Mouse (Mus musculus): ENCODE results near the gene Crip2.

Gene Crip2

DNA sequence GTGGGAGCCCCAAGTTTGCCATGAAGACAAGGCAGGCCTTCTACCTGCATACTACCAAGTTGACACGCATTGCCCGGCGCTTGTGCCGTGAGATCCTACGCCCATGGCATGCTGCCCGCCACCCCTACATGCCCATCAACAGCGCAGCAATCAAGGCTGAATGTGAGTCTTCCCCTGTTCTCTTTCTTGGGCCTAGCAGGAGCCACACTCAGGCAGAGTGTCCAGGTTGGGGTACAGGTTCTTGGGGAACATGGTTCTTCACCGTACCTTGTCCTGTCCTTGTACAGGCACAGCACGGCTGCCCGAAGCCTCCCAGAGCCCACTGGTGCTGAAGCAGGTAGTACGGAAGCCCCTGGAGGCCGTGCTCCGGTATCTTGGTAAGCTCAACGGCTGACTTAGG, 8.4 kb upstream of the Crip2 start:
- no peak for DNase-seq (ENCODE audit: low read depth, low spot score)

DNA sequence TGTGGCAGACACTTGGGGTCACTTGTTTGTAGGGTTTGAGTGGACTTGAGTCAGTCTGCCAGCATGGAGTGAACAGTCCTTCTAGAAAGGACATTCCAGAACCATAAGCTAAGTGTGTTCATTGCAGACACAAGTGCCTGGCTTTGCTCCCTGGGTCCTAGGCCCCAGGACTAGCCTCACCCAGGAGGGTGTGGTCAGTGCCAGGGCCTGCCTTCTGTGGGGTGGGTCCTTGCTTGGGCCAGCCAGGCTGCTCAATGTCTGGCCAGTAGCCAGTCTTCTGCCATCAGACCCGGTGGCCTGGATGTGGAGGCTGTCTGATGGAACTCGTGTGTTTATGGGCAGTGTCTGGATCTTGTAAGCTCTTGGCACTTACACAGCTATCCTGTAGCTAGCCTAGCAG, 7.5 kb upstream of the Crip2 start:
- DNase-seq (ENCODE audit: low read depth, low spot score) = no peak

- DNase-seq (ENCODE audit: low read depth, low spot score) = no peak
Observed at GRCm38 (mm10) chr12:113133260-113133659, 6.8 kb upstream of the Crip2 start.

DNA sequence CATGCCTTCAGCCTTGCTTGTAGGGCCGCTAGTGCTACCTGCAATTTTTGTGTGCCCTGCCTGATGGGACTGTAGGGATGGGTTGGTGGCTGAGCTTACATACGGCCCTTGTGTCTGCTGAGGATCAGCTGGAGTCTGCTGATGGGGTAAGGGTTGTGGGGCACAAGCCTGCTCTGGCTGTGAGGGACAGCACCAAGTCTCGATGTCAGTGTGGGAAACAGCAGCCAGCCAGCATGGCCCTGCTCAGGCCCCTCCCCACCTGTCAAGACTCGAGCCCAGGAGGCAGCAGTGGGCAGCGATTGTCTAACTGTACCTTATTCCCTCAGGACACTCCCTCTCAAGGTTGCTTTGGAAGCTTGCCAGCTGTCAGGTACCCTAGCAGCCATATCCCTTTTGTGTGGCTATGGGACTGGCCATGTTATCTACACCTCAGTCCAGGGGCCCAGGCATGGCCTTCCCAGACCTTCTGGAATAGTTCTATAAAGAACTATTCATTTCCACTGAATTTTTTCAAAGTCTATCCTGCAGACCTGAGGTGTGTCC, 6.1 kb upstream of the Crip2 start:
- DNase-seq (ENCODE audit: low read depth, low spot score) = no peak

- no peak for DNase-seq (ENCODE audit: low read depth, low spot score)
Observed at GRCm38 (mm10) chr12:113134502-113134901, 5.5 kb upstream of the Crip2 start.

DNA sequence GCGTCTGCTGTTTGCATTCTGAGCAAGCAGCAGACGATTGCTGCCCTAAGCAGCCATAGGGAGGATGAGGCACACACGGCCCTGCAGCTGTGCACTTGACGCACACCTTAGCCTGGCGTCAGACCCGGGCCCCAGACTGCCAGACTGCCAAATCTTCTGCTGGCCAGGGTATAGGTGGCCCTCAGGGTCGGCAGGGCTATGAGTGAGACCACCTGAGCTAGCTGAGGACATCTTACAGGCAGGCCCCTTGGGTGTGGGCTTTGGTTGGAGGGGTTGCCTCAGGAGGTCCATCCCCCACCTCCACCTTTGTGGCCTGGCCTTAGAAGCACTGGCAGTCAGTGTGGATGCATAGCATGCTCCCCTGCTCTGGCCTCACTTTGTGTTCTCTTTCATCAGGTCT, 4.6 kb upstream of the Crip2 start:
- no peak for DNase-seq (ENCODE audit: low read depth, low spot score)

- peak; percentile 31 for DNase-seq (ENCODE audit: low read depth, low spot score)
Observed at GRCm38 (mm10) chr12:113136492-113137020, 3.5 kb upstream of the Crip2 start.

DNA sequence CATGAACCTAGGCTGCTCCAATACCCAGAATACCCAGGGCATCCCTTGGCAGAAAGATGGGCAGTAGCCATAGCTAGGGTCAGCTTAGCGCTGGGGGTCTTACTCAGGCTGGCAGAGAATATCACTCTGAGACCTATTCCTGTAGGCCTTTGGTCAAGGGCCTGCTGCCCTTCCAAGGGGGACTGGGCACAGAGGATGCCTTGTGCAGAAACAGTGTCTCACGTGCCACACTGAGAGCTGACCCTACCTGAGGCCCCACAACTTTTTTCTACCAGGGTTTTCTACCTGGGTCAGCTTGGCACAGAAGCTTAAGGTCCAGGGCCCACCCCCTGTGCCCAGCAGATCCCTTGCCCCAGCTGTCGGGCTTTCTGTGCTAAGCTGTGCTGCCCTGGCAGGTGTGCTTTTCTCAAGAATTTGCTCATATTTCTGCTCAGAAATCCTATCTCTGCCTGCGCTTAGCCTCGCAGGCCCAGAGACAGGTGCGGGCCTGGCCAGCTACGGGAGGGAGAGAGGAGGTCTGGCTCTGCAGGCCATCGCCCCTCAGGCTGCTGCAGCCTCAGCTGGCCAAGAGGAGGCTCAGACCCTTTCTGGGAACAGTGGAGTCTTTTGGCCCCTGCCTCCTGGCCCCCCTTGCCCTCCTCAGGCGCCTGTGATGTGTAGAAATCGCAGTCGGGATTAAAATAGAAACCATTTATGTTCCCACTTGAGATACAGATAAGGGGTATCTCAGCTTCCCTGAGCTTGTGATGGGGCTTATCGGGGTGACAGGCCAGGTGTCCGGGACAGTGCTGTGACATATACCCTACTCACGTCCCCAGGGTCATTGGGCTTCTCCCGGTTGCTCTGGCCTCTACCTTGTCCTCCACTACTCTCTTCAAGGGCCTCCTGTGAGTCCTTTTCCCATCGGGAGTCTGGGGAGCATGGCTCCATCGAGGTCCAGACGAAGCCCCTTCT, 2.5 kb upstream of the Crip2 start:
- no peak for DNase-seq (ENCODE audit: low read depth, low spot score)

DNA sequence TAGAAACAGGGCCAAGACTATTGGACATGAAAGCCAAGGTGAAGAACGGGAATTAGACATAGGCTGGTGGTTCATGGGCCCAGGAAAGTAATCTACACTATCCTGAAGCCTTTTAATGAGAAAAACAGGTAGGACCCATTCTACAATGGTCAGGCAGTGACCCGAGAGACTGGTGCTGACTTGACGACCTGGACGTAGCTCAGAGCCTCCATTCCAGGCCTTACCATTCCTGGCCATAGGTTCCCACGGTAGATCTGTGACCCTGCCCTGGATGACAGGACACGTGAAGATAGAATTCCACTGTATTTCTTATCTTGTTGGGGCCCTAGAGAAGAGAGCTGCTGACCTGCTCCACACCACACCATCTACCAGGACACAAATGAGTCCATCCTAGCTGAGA, 1.7 kb upstream of the Crip2 start:
- DNase-seq (ENCODE audit: low read depth, low spot score) = no peak

GRCm38 (mm10) chr12:113138901-113139864, 853 bp upstream of the Crip2 start:
- DNase-seq (ENCODE audit: low read depth, low spot score) = no peak

- no peak for DNase-seq (ENCODE audit: low read depth, low spot score)
Observed at GRCm38 (mm10) chr12:113140616-113141411, 778 bp downstream of the Crip2 start.

- no peak for DNase-seq (ENCODE audit: low read depth, low spot score)
Observed at GRCm38 (mm10) chr12:113141531-113141973, 1.5 kb downstream of the Crip2 start.

- DNase-seq (ENCODE audit: low read depth, low spot score) = no peak
Observed at GRCm38 (mm10) chr12:113142021-113142975, 2.3 kb downstream of the Crip2 start.

- DNase-seq (ENCODE audit: low read depth, low spot score) = no peak
Observed at GRCm38 (mm10) chr12:113143164-113143563, 3.1 kb downstream of the Crip2 start.

- peak; percentile 83 for DNase-seq (ENCODE audit: low read depth, low spot score)
Observed at GRCm38 (mm10) chr12:113144001-113144756, 4.1 kb downstream of the Crip2 start.

- DNase-seq (ENCODE audit: low read depth, low spot score) = no peak
Observed at GRCm38 (mm10) chr12:113144886-113145285, 4.8 kb downstream of the Crip2 start.

DNA sequence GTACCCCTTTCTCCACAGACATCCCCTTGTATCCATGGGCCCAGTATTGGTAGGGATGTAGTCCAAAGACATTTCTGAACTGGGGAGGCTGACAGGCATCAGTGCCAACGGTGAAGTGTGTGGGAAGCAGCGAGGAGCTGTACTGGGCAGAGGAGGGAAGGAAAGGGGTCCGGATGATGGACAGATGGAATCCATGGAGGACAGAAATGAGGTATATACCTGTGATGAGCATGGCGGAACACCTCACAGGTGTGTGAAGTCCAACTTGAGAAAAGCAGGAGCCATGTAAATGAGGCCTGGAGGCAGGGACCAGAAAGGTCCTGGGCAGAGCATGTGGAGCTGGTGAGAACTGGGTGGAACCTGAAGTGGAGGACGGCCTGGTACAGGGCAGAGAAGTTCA, 5.6 kb downstream of the Crip2 start:
- DNase-seq (ENCODE audit: low read depth, low spot score) = no peak

DNA sequence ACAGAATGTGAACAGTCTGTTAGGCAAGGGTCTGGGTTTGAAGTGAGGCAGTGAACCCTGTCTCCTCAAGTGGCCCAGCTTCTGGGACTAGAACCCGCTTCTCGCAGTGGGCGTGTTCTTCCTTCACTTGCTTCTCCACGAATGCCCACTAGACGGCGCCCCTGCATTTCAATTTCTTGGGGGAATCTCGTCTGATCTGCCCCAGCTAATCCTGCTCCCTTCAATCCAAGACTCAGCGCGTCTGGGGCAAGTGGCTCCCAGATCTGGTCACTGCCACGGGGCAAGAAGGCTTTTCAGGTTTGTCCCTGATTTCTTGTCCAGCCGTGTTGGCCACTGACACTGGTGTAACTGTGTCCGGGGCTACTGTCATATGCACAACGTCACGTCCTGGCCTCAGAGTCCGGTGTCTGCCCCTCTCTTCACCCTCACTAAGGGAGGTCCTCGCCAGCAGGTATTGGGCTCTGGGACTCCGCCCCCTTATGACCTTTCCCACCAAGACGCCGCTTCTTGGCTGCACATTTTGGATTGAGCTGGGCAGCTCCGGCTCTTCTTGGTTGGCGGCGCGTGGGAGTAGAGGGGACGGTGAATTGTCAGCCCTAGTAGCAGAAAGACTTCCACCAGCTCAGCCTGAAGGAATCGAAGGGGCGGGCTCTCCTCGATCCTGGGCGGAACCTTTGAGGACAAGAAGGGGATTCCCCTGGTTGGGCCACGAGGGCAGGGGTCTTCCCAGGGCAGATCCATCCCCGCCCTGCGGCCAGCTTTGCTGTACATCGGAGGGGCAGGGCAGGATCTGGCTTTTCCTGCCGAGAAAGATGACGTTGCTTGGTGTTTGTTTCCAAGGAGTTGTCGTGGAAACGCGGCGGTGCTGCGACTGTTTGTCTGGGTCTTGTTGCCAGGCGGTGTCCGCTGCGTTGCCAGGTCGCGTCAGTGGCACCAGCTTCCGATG, 6.3 kb downstream of the Crip2 start, which contains the start of gene Crip1:
Crip1 (plus strand) TSS at position 205 of the 946 bp plus-strand sequence.
- peak; percentile 92 for DNase-seq (ENCODE audit: low read depth, low spot score)

Measured in R1 (cell line).